Mouse (Mus musculus) thymus, postnatal 14 days (tissue): Measurements from ENCODE around the gene Tmem171.

ENCODE experiments used
- DNase-seq: peaks from one replicate; pipeline ENCODE4 v3.0.0; 2021

Tmem171 gene

DNA sequence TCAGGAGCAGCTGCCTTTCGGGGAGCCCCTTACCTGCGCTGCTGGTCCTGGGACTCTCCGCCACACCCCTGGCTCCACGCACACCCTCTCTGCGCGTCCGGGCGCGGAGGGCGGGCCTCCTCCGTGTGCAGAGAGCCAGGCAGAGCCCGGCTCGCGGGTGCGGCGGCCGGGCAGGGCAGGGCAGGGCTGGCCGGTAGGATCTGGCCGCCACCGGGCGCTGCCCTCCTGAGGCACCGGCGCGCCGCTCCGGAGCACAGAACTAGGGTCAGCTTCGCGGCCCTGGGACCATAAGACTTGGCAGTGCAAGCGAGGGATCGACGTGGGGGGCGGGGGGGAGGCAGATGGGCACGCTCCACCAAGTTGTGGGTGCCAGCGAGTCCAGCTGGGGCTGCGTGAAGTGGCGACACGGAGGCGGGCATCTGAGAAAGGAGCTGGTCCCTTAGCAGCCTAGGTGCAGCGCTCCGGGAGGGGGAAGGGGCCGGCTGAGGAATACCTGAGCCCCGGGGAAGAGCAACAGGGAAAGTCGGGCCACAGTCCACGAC, at the start of gene Tmem171:
Gene Tmem171, minus strand, starts transcription at position 62 of the 542 bp plus-strand sequence.
- DNase-seq = no peak

DNA sequence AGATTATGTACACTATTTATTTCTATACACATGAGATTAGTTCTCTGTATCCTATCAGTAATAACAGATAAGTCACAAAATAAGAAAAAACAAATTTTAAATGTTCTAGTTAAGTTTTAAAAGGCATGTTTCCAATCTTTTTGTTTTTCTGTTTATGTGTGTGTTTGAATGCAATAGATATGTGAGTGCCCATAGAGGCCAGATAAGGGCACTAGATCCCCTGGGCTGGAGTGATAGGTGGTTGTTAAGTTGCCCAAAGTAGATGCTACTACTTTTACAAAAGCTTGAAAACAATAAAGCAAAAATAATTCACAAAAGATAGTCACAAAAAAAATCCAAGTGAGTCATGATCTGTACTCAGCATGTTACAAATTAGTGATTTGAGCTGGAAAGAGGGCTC, 49.2 kb upstream of the Tmem171 start:
- no peak for DNase-seq

- DNase-seq = no peak
Measured at GRCm38 (mm10) chr13:98743214-98743613, 48.6 kb upstream of the Tmem171 start.

- DNase-seq = no peak
Measured at GRCm38 (mm10) chr13:98738213-98738612, 43.6 kb upstream of the Tmem171 start.

GRCm38 (mm10) chr13:98733292-98733691, 38.7 kb upstream of the Tmem171 start:
- no peak for DNase-seq

DNA sequence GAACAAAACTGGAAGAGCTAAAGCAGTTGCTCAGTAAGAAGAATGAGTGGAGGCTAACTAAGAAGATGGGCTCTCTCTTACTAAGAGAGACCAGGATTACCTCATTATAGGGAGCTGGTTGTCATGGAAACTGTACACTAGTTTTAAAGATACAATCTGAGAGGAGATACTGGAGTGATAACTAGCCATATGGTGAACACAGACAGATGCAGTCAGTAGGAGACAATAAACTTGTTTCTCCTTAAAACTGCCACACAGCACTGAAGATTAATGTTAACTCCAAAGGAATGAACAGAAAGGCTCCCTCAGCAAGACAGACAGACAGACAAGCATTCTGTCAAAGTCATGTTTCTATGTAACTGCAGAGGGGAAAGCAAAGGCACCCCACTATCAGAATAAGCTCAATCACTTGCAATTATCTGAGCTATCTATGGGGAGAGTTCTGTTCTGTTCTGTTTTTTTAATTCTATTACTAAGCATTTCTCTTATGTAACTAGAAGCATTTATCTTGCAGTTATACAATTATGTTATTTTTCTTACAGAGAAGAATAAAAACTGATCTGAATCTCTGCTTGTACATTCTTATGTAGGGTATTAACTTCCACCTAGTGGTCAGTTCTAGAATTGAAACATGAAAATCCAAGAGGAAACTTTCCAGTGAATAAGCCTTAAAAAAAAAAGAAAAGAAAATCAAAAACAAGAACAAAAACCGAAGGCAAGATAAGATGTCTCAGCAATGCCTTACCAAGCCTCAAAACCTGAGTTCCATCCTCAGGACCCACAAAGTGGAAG, 34.8 kb upstream of the Tmem171 start:
- DNase-seq = no peak

DNA sequence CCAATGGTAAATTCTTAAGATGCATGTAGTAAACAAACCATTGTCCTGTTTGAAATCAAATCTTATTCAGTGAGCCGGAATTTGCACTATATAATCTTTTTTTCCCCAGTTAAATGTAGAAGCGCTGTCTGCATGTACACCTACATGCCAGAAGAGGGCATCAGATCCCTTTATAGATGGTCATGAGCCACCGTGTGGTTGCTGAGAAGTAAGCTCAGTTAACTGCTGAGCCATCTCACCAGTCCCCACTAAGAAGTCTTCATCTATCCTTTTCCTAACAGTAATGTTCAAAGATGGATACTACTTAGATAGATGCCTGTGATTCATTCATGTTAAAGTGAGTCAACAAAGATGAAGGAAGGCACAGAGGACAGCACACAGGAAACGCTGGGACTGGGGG, 31.9 kb upstream of the Tmem171 start:
- peak; percentile 11 for DNase-seq

- DNase-seq = no peak
Measured at GRCm38 (mm10) chr13:98723430-98723829, 28.8 kb upstream of the Tmem171 start.

- no peak for DNase-seq
Measured at GRCm38 (mm10) chr13:98722296-98722695, 27.7 kb upstream of the Tmem171 start.

- DNase-seq = no peak
Measured at GRCm38 (mm10) chr13:98716176-98716575, 21.5 kb upstream of the Tmem171 start.

DNA sequence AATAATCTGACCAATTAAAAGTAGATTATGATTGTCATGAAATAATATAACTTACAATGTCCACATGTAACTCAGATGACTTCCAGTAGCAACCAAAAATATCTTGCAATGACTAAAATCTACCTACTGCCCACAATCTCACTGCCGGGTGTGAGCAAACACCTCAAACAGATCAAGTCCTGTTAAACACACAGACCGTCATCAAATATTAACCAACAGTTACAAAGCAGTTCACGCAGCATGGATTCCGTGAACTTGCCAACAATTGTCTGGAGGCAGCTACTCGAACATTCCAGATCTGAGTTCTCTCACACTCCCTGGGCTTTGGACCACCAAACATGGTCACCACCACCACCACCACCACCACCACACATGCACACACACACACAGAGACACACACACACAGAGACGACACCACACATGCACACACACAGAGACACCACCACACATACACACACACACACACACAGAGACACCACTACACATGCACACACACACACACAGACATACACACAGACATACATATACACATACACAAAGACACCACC, 20.9 kb upstream of the Tmem171 start:
- DNase-seq = no peak

DNA sequence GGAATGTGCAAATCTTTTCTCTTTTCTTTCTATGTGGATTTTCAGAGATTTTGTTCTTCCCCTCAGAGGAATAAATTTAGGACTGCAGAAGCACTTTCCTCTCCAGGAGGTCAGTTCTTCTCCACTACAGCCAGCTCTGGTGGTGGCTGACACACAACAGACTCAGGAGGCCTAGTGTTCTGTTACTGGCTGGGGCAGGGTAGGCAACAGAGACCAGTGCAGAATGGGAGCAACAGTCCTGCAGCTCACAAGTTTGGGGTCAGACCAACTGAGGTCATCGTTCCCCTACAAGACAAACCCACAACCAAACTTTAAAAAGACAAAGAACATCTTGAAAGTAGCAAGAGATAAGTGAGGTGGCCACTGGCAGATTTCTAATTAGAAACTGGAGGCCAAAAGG, 16.0 kb upstream of the Tmem171 start:
- no peak for DNase-seq

- DNase-seq = no peak
Measured at GRCm38 (mm10) chr13:98710236-98710635, 15.6 kb upstream of the Tmem171 start.

GRCm38 (mm10) chr13:98705501-98705900, 10.9 kb upstream of the Tmem171 start:
- DNase-seq = no peak

DNA sequence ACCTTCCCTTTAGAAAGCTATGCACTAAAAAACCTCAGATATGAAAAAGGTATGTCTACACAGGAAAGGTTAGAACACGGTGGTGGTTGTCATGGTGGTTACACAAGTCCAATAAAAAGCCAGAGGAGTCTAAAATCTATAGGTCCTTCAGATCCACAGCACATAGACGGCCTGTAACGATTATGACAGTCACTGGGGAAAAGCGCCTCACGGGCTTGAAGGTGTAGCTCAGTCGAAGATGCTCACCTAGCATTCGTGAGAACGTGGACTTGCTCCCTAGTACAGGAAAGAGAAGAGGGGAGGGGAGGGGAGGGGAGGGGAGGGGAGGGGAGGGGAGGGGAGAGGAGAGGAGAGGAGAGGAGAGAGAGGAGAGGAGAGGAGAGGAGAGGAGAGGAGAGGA, 9.2 kb upstream of the Tmem171 start:
- DNase-seq = no peak

- DNase-seq = no peak
Measured at GRCm38 (mm10) chr13:98702361-98702760, 7.7 kb upstream of the Tmem171 start.

DNA sequence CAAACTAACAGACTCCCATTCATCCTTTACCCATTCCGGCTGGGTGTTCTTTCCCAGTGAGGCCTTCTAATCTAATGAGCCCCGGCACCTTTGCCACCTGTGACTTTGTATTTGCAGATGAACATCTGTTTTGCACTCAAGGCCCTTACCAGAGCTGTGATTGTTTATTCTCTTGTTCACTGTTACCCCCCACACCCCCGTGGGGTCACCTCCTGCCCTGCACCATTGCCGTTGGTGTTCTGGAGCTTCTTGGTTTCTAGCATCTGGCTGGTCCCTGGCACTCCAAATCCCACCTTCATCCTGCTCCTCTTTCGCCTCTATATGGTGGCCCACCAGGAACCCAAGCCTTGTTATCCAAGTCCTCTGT, 6.7 kb upstream of the Tmem171 start:
- no peak for DNase-seq

- DNase-seq = no peak
Measured at GRCm38 (mm10) chr13:98700661-98701308, 6.2 kb upstream of the Tmem171 start.

- DNase-seq = no peak
Measured at GRCm38 (mm10) chr13:98699982-98700540, 5.4 kb upstream of the Tmem171 start.

DNA sequence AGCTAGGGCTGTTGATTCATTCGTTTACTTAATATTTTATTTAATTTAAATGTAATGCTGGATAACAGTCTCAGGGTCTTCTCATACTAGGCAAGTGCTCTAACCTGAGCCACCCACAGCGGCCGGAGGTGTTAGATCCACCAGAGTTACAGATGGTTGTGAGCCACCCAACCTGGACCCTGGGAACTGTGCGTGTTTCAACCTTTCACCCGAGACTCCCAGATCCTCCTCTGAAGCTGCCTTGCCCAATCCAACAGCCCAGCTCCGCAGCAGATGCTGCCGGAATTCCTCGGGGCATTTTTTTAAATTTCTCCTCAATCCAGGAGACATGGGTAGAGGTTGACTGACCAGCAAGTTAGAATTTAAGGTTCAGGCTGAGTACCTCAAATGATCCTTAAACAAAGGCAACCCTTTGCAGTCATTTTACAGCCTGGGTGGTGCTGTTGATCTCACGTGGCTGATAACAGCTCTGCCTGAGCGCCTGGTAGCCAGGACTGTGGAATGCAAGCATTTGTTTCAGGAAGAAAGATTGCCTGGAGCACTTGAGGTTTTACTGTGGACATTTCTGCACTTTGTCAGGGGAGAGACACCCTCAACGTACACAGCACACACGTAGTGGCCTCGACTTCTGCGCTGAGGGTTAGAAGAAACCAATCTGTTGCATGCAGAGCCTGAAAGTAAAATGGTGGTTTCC, 4.6 kb upstream of the Tmem171 start:
- DNase-seq = no peak

DNA sequence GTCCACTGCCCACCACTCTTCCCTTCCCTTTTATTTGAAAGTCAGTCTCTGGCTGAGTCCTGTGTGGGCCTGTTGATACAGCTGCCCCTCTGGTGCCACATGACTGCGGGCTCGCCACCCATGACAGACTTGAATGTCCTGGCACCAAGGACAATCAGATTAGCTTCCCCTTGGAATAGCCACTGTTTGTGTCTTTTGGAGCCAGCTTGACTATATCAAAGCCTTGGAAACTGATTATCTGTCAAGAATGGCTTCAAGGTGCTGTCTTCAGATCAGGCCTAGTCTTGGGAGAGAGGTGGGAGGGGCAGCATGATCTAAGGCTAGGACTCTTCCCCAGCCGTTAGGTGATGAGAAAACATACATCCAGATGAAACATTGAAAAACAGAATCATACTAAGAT, 2.1 kb upstream of the Tmem171 start:
- no peak for DNase-seq

DNA sequence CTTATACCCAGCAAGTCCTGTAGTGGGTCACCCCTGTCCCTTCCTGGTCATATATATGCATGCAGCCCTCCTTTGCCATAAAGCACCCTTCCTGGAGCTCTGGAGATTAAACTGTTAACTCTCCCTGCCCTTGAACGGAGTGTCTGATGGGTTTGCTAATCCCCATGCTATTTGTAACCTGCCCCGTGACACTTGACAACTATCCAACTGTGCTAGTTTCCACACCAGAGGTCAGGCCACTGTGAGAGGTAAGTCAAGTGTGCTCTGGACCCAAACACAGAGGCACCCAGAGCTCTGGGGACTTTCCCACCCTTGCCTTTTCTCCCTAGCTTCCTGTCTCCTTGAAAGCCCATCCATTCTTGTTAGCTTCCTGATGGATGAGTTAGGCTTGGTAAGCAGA, 912 bp upstream of the Tmem171 start:
- DNase-seq = no peak

- no peak for DNase-seq
Measured at GRCm38 (mm10) chr13:98693316-98693715, 1.3 kb downstream of the Tmem171 start.
